Comparison of ENCODE assay signal across 1 mouse cellular context in genomic region chr7:92817242-92817641, GRCm38 (mm10).
TF ChIP-seq lines count a peak whose summit lies in the region.

No protein-coding gene starts in this region.

TF ChIP-seq in CH12.LX, 34 proteins besides CTCF, POLR2A, EP300 and RAD21 (continued from another document):
- TF ChIP-seq ETS1 (conservative IDR thresholded peaks at IDR 0.05; ENCODE audit: low read depth, low read length) = peak; percentile 68; the same call in 1 of the 2 replicates
- TF ChIP-seq MEF2A (IDR thresholded peaks at IDR 0.05; ENCODE audit: borderline replicate concordance, low read depth, low read length) = peak; percentile 66
- TF ChIP-seq JUND (conservative IDR thresholded peaks at IDR 0.05; ENCODE audit: low read depth, low read length) = no peak; the same call in 1 of the 2 replicates
- 0 out of 2 replicates have a peak, but pooled peaks have one; percentile 44 for TF ChIP-seq TBP (conservative IDR thresholded peaks at IDR 0.05; ENCODE audit: low read depth, low read length)
- no peak for TF ChIP-seq POLR2AphosphoS2 (IDR thresholded peaks at IDR 0.05; ENCODE audit: low read depth, low read length)
- no peak for TF ChIP-seq UBTF (IDR thresholded peaks at IDR 0.05; ENCODE audit: low read depth, low read length)
- TF ChIP-seq CHD2 (IDR thresholded peaks at IDR 0.05; ENCODE audit: low read length) = peak; percentile 82; the same call in 1 of the 2 replicates
- no peak for TF ChIP-seq ELF1 (IDR thresholded peaks at IDR 0.05; ENCODE audit: low read depth, low read length)
- TF ChIP-seq MAFK (IDR thresholded peaks at IDR 0.05; ENCODE audit: insufficient replicate concordance, low read length) = no peak
- peak; percentile 51; the same call in 1 of the 2 replicates for TF ChIP-seq SIN3A (IDR thresholded peaks at IDR 0.05; ENCODE audit: low read length)
- 0 out of 2 replicates have a peak, but pooled peaks have one; percentile 4 for TF ChIP-seq MXI1 (IDR thresholded peaks at IDR 0.05; ENCODE audit: low read depth, low read length)
- 0 out of 2 replicates have a peak, but pooled peaks have one; percentile 42 for TF ChIP-seq MYC (IDR thresholded peaks at IDR 0.05; ENCODE audit: low read depth, low read length)
- peak; percentile 96 for TF ChIP-seq IRF4 (IDR thresholded peaks at IDR 0.05; ENCODE audit: low read depth, low read length)
- peak; percentile 73 for TF ChIP-seq TCF12 (IDR thresholded peaks at IDR 0.05; ENCODE audit: low read depth, low read length)
- TF ChIP-seq RCOR1 (conservative IDR thresholded peaks at IDR 0.05; ENCODE audit: low read depth, low read length) = peak; percentile 64; the same call in 1 of the 2 replicates
